Mouse (Mus musculus): ENCODE data around the gene Rdm1. TPM values are rescaled to one million over a fixed set of nuclear protein-coding genes. Genes with fewer than 3 reads are reported as not detected.
"Not testable (repeated sequence)": the region's sequence is repeated elsewhere in the genome, so short reads cannot be mapped to it uniquely, and the experiment has no call there.

The Rdm1 gene
- 45.6 and 46.4 TPM in 2 replicates for polyA plus RNA-seq (2015; fragmentation: Nextera tagmentation; extraction: Ambion mirVana)

GRCm38 (mm10) chr11:101626995-101627856 is at the start of gene Rdm1:
TSS of gene Rdm1 (plus strand) at chr11:101627195.
- Histone ChIP-seq H3K4me3 (peak within 1 kb of the TSS; percentile 69), H3K4me2 (peak within 1 kb of the TSS; percentile 89), H3K9ac (peak within 1 kb of the TSS; percentile 81), H3K36me3 (no peaks in the 10 kb centered on the region; the same call in 1 of the 2 replicates), H3K9me3 (replicated peaks) (no peaks in the 10 kb centered on the region), H3K27ac (peak within 1 kb of the TSS; percentile 99), H3K4me1 (replicated peaks) (peaks cover 9% of the 10 kb centered on the region), H3K27me3 (no peaks in the 10 kb centered on the region)
- under 1% methylated on average over 34 of the region's 34 CpGs for WGBS
- peak; percentile 87 for ATAC-seq (replicated peaks; ENCODE audit: insufficient number of reproducible peaks, insufficient read depth, low FRiP score, low read depth)

GRCm38 (mm10) chr11:101581081-101581764 is 45.8 kb upstream of the Rdm1 start:
- peaks cover 7% of the 10 kb centered on the region for H3K4me1 ChIP-seq (replicated peaks)
- ATAC-seq (replicated peaks; ENCODE audit: insufficient number of reproducible peaks, insufficient read depth, low FRiP score, low read depth), result no peak
- H3K27ac ChIP-seq, result no peak overlapping the region
- no peak overlapping the region for H3K4me3 ChIP-seq
- H3K36me3 ChIP-seq, result peaks cover 49% of the 10 kb centered on the region
- H3K4me2 ChIP-seq, result no peak overlapping the region
- WGBS, result 61% methylated on average over 6 of the region's 6 CpGs
- H3K9ac ChIP-seq, result no peak overlapping the region
- H3K9me3 ChIP-seq (replicated peaks), result no peaks in the 10 kb centered on the region
- H3K27me3 ChIP-seq, result no peaks in the 10 kb centered on the region

- no peaks in the 10 kb centered on the region for H3K9me3 ChIP-seq (replicated peaks)
- peaks cover 38% of the 10 kb centered on the region for H3K36me3 ChIP-seq
- ATAC-seq (replicated peaks; ENCODE audit: insufficient number of reproducible peaks, insufficient read depth, low FRiP score, low read depth), result peak; percentile 79
- 18% methylated on average over 30 of the region's 31 CpGs for WGBS
- H3K27ac ChIP-seq, result no peak within 1 kb of the TSS
- H3K4me2 ChIP-seq, result peak within 1 kb of the TSS; percentile 62
- H3K9ac ChIP-seq, result peak within 1 kb of the TSS; percentile 51; the same call in 1 of the 2 replicates
- peak within 1 kb of the TSS; percentile 52 for H3K4me3 ChIP-seq
- peaks cover 7% of the 10 kb centered on the region for H3K4me1 ChIP-seq (replicated peaks)
- H3K27me3 ChIP-seq, result no peaks in the 10 kb centered on the region
Observed at GRCm38 (mm10) chr11:101582054-101583035, 44.6 kb upstream of the Rdm1 start, which contains the start of gene Tmem106a. TSS of gene Tmem106a (plus strand) at chr11:101582242.

GRCm38 (mm10) chr11:101583205-101583604 is 43.8 kb upstream of the Rdm1 start:
- WGBS, result 87% methylated on average over 2 of the region's 2 CpGs
- Histone ChIP-seq H3K4me1 (replicated peaks) (peaks cover 7% of the 10 kb centered on the region), H3K4me3 (no peak overlapping the region), H3K36me3 (peaks cover 29% of the 10 kb centered on the region), H3K4me2 (no peak overlapping the region), H3K27me3 (no peaks in the 10 kb centered on the region), H3K27ac (no peak overlapping the region), H3K9ac (no peak overlapping the region), H3K9me3 (replicated peaks) (no peaks in the 10 kb centered on the region)
- no peak for ATAC-seq (replicated peaks; ENCODE audit: insufficient number of reproducible peaks, insufficient read depth, low FRiP score, low read depth)

- H3K4me2 ChIP-seq; H3K27ac ChIP-seq; H3K4me1 ChIP-seq (replicated peaks); H3K9ac ChIP-seq; H3K27me3 ChIP-seq; ATAC-seq (replicated peaks; ENCODE audit: insufficient number of reproducible peaks, insufficient read depth, low FRiP score, low read depth); H3K4me3 ChIP-seq; H3K9me3 ChIP-seq (replicated peaks): not testable (repeated sequence)
- WGBS, result 97% methylated on average over 1 of the region's 1 CpGs
- H3K36me3 ChIP-seq, result peaks cover 12% of the 10 kb centered on the region; the same call in 1 of the 2 replicates
Observed at GRCm38 (mm10) chr11:101585031-101585430, 42.0 kb upstream of the Rdm1 start.

GRCm38 (mm10) chr11:101585805-101586204 is 41.2 kb upstream of the Rdm1 start:
- Histone ChIP-seq H3K4me2 (no peak overlapping the region), H3K4me3 (no peak overlapping the region), H3K9me3 (replicated peaks) (no peaks in the 10 kb centered on the region), H3K27me3 (no peaks in the 10 kb centered on the region), H3K9ac (no peak overlapping the region), H3K36me3 (peaks cover 5% of the 10 kb centered on the region; the same call in 1 of the 2 replicates), H3K4me1 (replicated peaks) (peaks cover 7% of the 10 kb centered on the region), H3K27ac (no peak overlapping the region)
- ATAC-seq (replicated peaks; ENCODE audit: insufficient number of reproducible peaks, insufficient read depth, low FRiP score, low read depth), result no peak
- WGBS, result 68% methylated on average over 4 of the region's 4 CpGs

- H3K9ac ChIP-seq, result no peak overlapping the region
- H3K27ac ChIP-seq, result no peak overlapping the region
- no peaks in the 10 kb centered on the region for H3K9me3 ChIP-seq (replicated peaks)
- H3K4me3 ChIP-seq, result no peak overlapping the region
- no peak for ATAC-seq (replicated peaks; ENCODE audit: insufficient number of reproducible peaks, insufficient read depth, low FRiP score, low read depth)
- no peaks in the 10 kb centered on the region for H3K27me3 ChIP-seq
- no peaks in the 10 kb centered on the region for H3K36me3 ChIP-seq
- H3K4me1 ChIP-seq (replicated peaks), result no peaks in the 10 kb centered on the region
- 84% methylated on average over 10 of the region's 10 CpGs for WGBS
- H3K4me2 ChIP-seq, result no peak overlapping the region
Observed at GRCm38 (mm10) chr11:101587676-101588075, 39.3 kb upstream of the Rdm1 start.

- no peak overlapping the region for H3K27ac ChIP-seq
- ATAC-seq (replicated peaks; ENCODE audit: insufficient number of reproducible peaks, insufficient read depth, low FRiP score, low read depth), result no peak; the same call in 1 of the 2 replicates
- H3K9ac ChIP-seq, result no peak overlapping the region
- H3K27me3 ChIP-seq, result no peaks in the 10 kb centered on the region
- H3K9me3 ChIP-seq (replicated peaks), result no peaks in the 10 kb centered on the region
- no peak overlapping the region for H3K4me3 ChIP-seq
- H3K4me2 ChIP-seq, result no peak overlapping the region
- H3K36me3 ChIP-seq, result no peaks in the 10 kb centered on the region
- 87% methylated on average over 7 of the region's 7 CpGs for WGBS
- H3K4me1 ChIP-seq (replicated peaks), result no peaks in the 10 kb centered on the region
Observed at GRCm38 (mm10) chr11:101588868-101589267, 38.1 kb upstream of the Rdm1 start.

- no peak for ATAC-seq (replicated peaks; ENCODE audit: insufficient number of reproducible peaks, insufficient read depth, low FRiP score, low read depth)
- Histone ChIP-seq H3K9ac (no peak overlapping the region), H3K9me3 (replicated peaks) (no peaks in the 10 kb centered on the region), H3K4me1 (replicated peaks) (no peaks in the 10 kb centered on the region), H3K4me3 (no peak overlapping the region), H3K27me3 (no peaks in the 10 kb centered on the region), H3K27ac (no peak overlapping the region), H3K4me2 (no peak overlapping the region), H3K36me3 (no peaks in the 10 kb centered on the region)
- WGBS, result 29% methylated on average over 5 of the region's 5 CpGs
Observed at GRCm38 (mm10) chr11:101589444-101589843, 37.6 kb upstream of the Rdm1 start.

- Histone ChIP-seq H3K4me2 (no peak overlapping the region), H3K27me3 (no peaks in the 10 kb centered on the region), H3K36me3 (no peaks in the 10 kb centered on the region), H3K9me3 (replicated peaks) (no peaks in the 10 kb centered on the region), H3K4me3 (no peak overlapping the region), H3K27ac (no peak overlapping the region), H3K9ac (no peak overlapping the region), H3K4me1 (replicated peaks) (no peaks in the 10 kb centered on the region)
- 65% methylated on average over 12 of the region's 12 CpGs for WGBS
- ATAC-seq (replicated peaks; ENCODE audit: insufficient number of reproducible peaks, insufficient read depth, low FRiP score, low read depth), result no peak
Observed at GRCm38 (mm10) chr11:101589989-101590624, 36.9 kb upstream of the Rdm1 start.

Data from heart, embryonic 15.5 days (tissue).